Comparison of ENCODE assay signal across 9 mouse cellular contexts in the genomic region with DNA sequence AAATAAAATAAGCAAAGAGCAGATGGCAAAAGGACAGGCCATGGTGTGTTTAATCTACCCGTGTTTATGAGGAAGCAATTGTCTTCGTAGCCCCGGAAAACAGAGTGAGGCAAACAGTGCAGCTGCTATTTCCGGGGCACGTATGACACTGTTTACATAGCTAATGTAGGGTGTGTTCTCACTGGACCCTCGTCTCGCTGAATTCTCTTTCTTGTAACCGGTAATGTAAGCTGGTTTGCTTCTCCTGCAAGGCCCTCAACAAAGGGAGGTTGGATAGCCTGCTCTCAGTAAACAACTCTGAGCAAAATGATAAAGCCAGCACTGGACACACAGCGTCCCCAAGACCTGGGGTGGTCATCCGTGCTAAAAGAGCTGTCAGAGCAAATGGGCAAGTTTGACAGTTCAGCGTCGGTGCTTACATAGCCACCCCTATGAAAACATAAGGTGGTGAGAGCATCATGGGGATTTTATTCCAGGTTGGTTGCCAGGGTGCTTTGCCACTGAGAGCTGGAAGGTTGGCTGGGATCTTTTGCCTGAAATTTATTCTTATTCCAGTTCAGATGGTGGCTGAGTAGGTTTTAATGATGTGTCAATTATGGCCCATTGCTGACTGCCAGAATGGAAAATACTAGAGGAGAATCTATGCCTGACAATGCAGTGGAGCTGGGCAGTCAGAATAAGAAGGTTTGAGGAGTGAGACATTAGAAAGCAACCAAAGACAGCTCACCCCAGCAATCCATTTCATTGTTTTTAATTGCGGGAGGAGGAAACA.
DNase-seq lines count a peak whose midpoint lies in the region; ATAC-seq lines count a peak whose summit lies in the region.
"Had no signal": no experiment of that assay in that cellular context is flagged by ENCODE, and none has a peak within 500 bp of the region (broad histone marks: within the 10 kb centered on the region; RNA-seq: fewer than 3 reads in every experiment).

No protein-coding gene starts in this region.

- 0 out of 2 replicates have a peak overlapping the region, but pooled peaks have one; percentile 21 for H3K9ac ChIP-seq in forebrain, embryonic 13.5 days

- H3K36me3 ChIP-seq in forebrain, embryonic 13.5 days (ENCODE audit: poor library complexity, severe bottlenecking), result no peaks in the 10 kb centered on the region
- no peaks in the 10 kb centered on the region for H3K36me3 ChIP-seq in forebrain, embryonic 10.5 days (replicated peaks)

- peak; percentile 62 for ATAC-seq in forebrain, embryonic 13.5 days

- no peak for DNase-seq in forebrain, embryonic 10.5 days (ENCODE audit: extremely low spot score, low spot score)
- DNase-seq in thymus, postnatal 0 days (ENCODE audit: low spot score), result peak; percentile 5
- DNase-seq in thymus, adult 18-20 months, result no peak
- peak; percentile 26 for DNase-seq in lung, postnatal 14 days
- DNase-seq in adrenal gland, adult 2 months, result no peak
- DNase-seq in thymus, postnatal 14 days, result no peak
- no peak for DNase-seq in adipocyte (ENCODE audit: low spot score)

- H3K4me1 ChIP-seq in forebrain, embryonic 13.5 days, result peaks cover 24% of the 10 kb centered on the region
- peaks cover 29% of the 10 kb centered on the region for H3K4me1 ChIP-seq in forebrain, embryonic 10.5 days
- H3K4me1 ChIP-seq: megakaryocyte, embryonic 14.5 days had no signal

- no peaks in the 10 kb centered on the region for H3K9me3 ChIP-seq in forebrain, embryonic 13.5 days (replicated peaks)
- H3K9me3 ChIP-seq in forebrain, embryonic 10.5 days, result no peaks in the 10 kb centered on the region
- H3K9me3 ChIP-seq: megakaryocyte, embryonic 14.5 days had no signal

- no peak overlapping the region; the same call in 1 of the 2 replicates for H3K4me2 ChIP-seq in forebrain, embryonic 13.5 days

- WGBS in forebrain, embryonic 13.5 days, result 59% methylated on average over 13 of the region's 13 CpGs
- 76% methylated on average over 13 of the region's 13 CpGs for WGBS in forebrain, embryonic 10.5 days

- no peak overlapping the region for H3K27ac ChIP-seq in forebrain, embryonic 13.5 days
- no peak overlapping the region for H3K27ac ChIP-seq in forebrain, embryonic 10.5 days

- no peaks in the 10 kb centered on the region for H3K27me3 ChIP-seq in forebrain, embryonic 13.5 days
- peaks cover 21% of the 10 kb centered on the region for H3K27me3 ChIP-seq in forebrain, embryonic 10.5 days (ENCODE audit: poor library complexity, severe bottlenecking)
- H3K27me3 ChIP-seq: megakaryocyte, embryonic 14.5 days had no signal

- H3K4me3 ChIP-seq in forebrain, embryonic 13.5 days, result no peak overlapping the region
- H3K4me3 ChIP-seq in forebrain, embryonic 10.5 days, result no peak overlapping the region
- H3K4me3 ChIP-seq: megakaryocyte, embryonic 14.5 days had no signal

Comparison
In these comparisons a context has a peak if more than half of its experiments do, and no peak if none do; other contexts are left out.
1. DNase-seq: peak in thymus, postnatal 0 days (single experiment) and lung, postnatal 14 days (single experiment); none in forebrain, embryonic 10.5 days (single experiment), thymus, adult 18-20 months (0 of 2), adrenal gland, adult 2 months (single experiment), thymus, postnatal 14 days (single experiment) and adipocyte (single experiment).